Mouse (Mus musculus): ENCODE data around the gene Rxfp3. TPM values are rescaled to one million over a fixed set of nuclear protein-coding genes. Genes with fewer than 3 reads are reported as not detected.
"Not testable (repeated sequence)": the region's sequence is repeated elsewhere in the genome, so short reads cannot be mapped to it uniquely, and the experiment has no call there.

Rxfp3 gene
- total RNA-seq, 1 experiment from 2014 or later = not detected

GRCm38 (mm10) chr15:11035947-11036474 lies 1.8 kb downstream of the Rxfp3 start:
- no peak for DNase-seq

- no peak for DNase-seq
Measured at GRCm38 (mm10) chr15:11030188-11030587, 7.6 kb downstream of the Rxfp3 start.

GRCm38 (mm10) chr15:11026801-11027561 lies 10.8 kb downstream of the Rxfp3 start:
- DNase-seq = no peak

GRCm38 (mm10) chr15:11014931-11015330 lies 22.9 kb downstream of the Rxfp3 start:
- DNase-seq = no peak

- DNase-seq = no peak
Measured at GRCm38 (mm10) chr15:11010976-11011548, 26.7 kb downstream of the Rxfp3 start.

GRCm38 (mm10) chr15:11008756-11009155 lies 29.0 kb downstream of the Rxfp3 start:
- no peak for DNase-seq

- DNase-seq = no peak
Measured at GRCm38 (mm10) chr15:11004646-11005045, 33.1 kb downstream of the Rxfp3 start.

- no peak for DNase-seq
Measured at GRCm38 (mm10) chr15:11003791-11004190, 34.0 kb downstream of the Rxfp3 start.

- DNase-seq = no peak
Measured at GRCm38 (mm10) chr15:11000421-11000820, 37.4 kb downstream of the Rxfp3 start, which contains the start of gene Slc45a2. Gene Slc45a2, plus strand, starts transcription at chr15:11000721.

GRCm38 (mm10) chr15:10999832-11000231 lies 38.0 kb downstream of the Rxfp3 start:
- DNase-seq = no peak

- no peak for DNase-seq
Measured at GRCm38 (mm10) chr15:10991566-10991965, 46.2 kb downstream of the Rxfp3 start.

- DNase-seq = no peak
Measured at GRCm38 (mm10) chr15:10990411-10990810, 47.4 kb downstream of the Rxfp3 start.

- DNase-seq = not testable (repeated sequence)
Measured at GRCm38 (mm10) chr15:10986477-10986876, 51.3 kb downstream of the Rxfp3 start.

- DNase-seq = no peak
Measured at GRCm38 (mm10) chr15:10985756-10986155, 52.0 kb downstream of the Rxfp3 start.

Other genes starting within 250 kb of the Rxfp3 start
- gene C1qtnf3, start 85.7 kb downstream of the Rxfp3 start, total RNA-seq (2021) = 1.5 and 2.1 TPM in 2 replicates
- 33.4 and 37.0 TPM in 2 replicates for gene Amacr, start 56.2 kb downstream of the Rxfp3 start, total RNA-seq (2021)
- not detected in 2 replicates for gene Slc45a2, start 37.3 kb downstream of the Rxfp3 start, total RNA-seq (2021)
- 16.4 and 16.6 TPM in 2 replicates for gene Adamts12, start 26.8 kb upstream of the Rxfp3 start, total RNA-seq (2021)

Measured in adrenal gland, postnatal 14 days (tissue).